Mouse (Mus musculus): ENCODE measurements around the gene Ccdc86.

The Ccdc86 gene

DNA sequence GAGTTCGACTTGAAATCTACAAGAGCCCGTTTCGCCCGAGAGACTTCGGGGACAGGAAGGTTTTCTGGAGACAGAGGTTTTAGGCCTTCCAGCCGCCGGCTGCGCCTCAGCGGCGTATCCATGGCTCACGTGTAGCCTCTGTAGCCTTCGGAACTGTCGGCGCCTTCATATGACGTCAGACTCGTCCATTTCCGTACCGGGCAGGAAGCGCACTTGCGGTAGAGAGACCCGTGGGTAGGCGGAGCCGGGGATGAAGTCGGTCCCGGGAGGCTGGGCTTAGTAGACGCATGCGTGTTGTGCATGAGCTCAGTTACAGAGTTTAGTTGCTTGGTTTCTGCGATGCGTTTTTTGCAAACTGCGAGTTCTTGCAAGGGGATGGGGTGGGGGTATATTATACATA is at the start of gene Ccdc86:
Gene Ccdc86, minus strand, starts transcription at position 155 of the 400 bp plus-strand sequence.
- in situ Hi-C loops (cut with MboI; ENCODE audit: low pct_unique_long_range_greater_than_20kb in 1 of 2, low sequenced_read_pairs in 2 of 2, unreplicated experiment in 1 of 2): no loop called here

GRCm38 (mm10) chr19:10993150-10993549 is 44.1 kb upstream of the Ccdc86 start, which contains the start of gene Ms4a15:
Gene Ms4a15, minus strand, starts transcription at chr19:10993250.
- in situ Hi-C loops (cut with MboI; ENCODE audit: low pct_unique_long_range_greater_than_20kb in 1 of 2, low sequenced_read_pairs in 2 of 2, unreplicated experiment in 1 of 2): no loop called here

DNA sequence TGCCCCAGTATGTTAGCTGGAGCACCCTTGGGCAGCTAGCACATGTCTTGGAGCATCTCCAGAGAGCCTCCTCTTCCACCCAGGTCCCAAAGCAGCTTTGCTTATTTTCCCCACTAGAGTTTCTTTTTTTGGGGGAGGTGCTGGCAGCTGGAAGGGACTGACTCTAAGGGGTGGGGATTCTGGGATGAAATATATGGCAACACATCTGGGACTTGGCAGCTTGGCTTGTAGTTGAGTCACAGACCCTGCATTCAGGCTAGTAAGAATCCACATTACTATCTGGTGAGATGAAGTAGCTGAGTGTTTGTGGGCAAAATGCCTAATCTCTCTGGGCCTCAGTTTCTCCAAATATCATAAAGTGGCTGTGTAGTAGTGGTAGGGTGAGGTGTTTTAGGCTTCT is 42.8 kb upstream of the Ccdc86 start:
- in situ Hi-C loops (cut with MboI; ENCODE audit: low pct_unique_long_range_greater_than_20kb in 1 of 2, low sequenced_read_pairs in 2 of 2, unreplicated experiment in 1 of 2): no loop called here

DNA sequence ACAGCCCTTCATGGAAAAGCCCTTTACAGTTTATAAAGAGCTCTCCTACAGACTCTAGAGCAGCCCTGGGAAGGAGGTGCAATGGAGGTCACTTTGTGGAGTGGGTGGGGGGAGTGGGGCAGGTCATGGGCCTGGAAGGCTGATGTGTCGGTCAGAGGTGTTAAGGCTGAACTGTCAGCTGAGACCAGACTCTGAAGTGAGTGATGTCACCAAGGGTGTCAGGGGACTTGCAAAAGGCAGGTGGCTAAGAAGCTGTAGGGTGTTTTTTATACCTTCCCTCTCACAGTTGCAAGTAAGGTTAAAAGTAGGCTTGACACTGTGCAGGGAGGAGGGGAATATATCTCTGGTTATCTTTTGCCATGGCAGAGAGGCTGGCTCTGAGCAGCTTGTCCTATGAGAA is 41.7 kb upstream of the Ccdc86 start:
- in situ Hi-C loops (cut with MboI; ENCODE audit: low pct_unique_long_range_greater_than_20kb in 1 of 2, low sequenced_read_pairs in 2 of 2, unreplicated experiment in 1 of 2): no loop called here

GRCm38 (mm10) chr19:10988563-10988962 is 39.5 kb upstream of the Ccdc86 start:
- in situ Hi-C loops (cut with MboI; ENCODE audit: low pct_unique_long_range_greater_than_20kb in 1 of 2, low sequenced_read_pairs in 2 of 2, unreplicated experiment in 1 of 2): no loop called here

DNA sequence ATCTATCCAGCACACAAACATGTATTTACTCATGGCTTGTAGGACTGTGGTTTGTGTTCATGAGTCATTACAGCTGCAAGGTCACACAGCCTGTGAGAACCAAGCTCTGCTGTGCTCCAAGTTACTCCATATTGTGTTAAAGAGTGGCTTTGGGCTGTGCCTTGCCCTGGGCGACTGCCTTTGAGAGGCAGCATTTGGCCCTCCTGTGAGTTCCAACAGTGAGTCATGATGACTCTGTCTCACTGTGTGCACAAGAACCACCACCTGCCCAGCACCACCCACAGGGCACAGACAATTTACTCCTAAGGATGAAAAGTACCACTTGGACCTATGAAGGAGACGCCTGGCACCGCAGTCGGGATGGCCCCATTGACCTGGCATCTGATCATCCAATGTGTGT is 36.8 kb upstream of the Ccdc86 start:
- in situ Hi-C loops (cut with MboI; ENCODE audit: low pct_unique_long_range_greater_than_20kb in 1 of 2, low sequenced_read_pairs in 2 of 2, unreplicated experiment in 1 of 2): no loop called here

- in situ Hi-C loops (cut with MboI; ENCODE audit: low pct_unique_long_range_greater_than_20kb in 1 of 2, low sequenced_read_pairs in 2 of 2, unreplicated experiment in 1 of 2): no loop called here
Measured at GRCm38 (mm10) chr19:10984551-10984950, 35.5 kb upstream of the Ccdc86 start.

GRCm38 (mm10) chr19:10983146-10983545 is 34.1 kb upstream of the Ccdc86 start:
- in situ Hi-C loops (cut with MboI; ENCODE audit: low pct_unique_long_range_greater_than_20kb in 1 of 2, low sequenced_read_pairs in 2 of 2, unreplicated experiment in 1 of 2): no loop called here

DNA sequence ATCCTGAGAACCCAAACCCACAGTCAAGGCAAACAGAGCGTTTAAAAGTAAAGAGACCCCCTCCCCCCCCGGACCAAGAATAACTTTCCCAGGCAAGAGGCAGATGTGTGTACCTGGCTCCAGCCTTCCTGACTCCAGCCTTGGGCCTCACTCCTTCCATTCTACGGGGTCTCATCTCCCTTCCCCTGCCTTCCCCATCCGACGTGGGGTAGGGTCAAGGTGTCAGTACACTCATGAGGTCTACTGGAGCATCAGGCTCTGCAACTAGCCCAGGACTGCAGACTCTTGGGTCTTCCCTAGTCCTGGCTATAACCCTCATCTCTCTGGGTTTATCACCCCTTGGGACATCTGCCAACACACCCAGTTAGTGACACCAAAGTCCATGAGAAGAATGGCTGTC is 31.1 kb upstream of the Ccdc86 start:
- in situ Hi-C loops (cut with MboI; ENCODE audit: low pct_unique_long_range_greater_than_20kb in 1 of 2, low sequenced_read_pairs in 2 of 2, unreplicated experiment in 1 of 2): no loop called here

- in situ Hi-C loops (cut with MboI; ENCODE audit: low pct_unique_long_range_greater_than_20kb in 1 of 2, low sequenced_read_pairs in 2 of 2, unreplicated experiment in 1 of 2): loop anchor here in 1 of 2 experiments (5.0 kb wide), 1 partner anchor 42 kb away; the partner anchor contains the start of gene Ptgdr2
Measured at GRCm38 (mm10) chr19:10979184-10980168, 30.4 kb upstream of the Ccdc86 start.

- in situ Hi-C loops (cut with MboI; ENCODE audit: low pct_unique_long_range_greater_than_20kb in 1 of 2, low sequenced_read_pairs in 2 of 2, unreplicated experiment in 1 of 2): loop anchor here in 1 of 2 experiments (5.0 kb wide), 1 partner anchor 39 kb away; the partner anchor contains the start of gene Ptgdr2
Measured at GRCm38 (mm10) chr19:10976318-10976717, 27.3 kb upstream of the Ccdc86 start.

DNA sequence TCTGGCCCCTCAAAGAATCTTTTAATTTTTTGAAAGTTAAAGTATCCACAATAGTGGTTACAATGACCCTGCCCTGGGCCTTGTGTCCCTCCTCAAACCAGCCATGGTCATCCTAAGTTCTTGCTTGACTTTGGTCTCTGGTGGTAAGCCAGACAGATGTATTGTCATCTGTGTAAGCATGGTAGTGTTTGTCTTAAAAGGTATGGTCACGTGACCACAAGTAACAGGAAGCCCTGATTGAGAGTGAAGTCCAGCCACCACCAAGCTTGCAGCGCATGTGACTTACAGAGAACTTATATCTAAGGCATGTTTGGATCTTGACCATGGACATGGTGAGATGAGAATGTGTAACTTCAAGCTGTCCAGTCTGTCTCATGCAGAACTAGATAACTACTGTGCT is 26.1 kb upstream of the Ccdc86 start:
- in situ Hi-C loops (cut with MboI; ENCODE audit: low pct_unique_long_range_greater_than_20kb in 1 of 2, low sequenced_read_pairs in 2 of 2, unreplicated experiment in 1 of 2): loop anchor here in 1 of 2 experiments (5.0 kb wide), 1 partner anchor 38 kb away; the partner anchor contains the start of gene Ptgdr2

GRCm38 (mm10) chr19:10974238-10974865 is 25.3 kb upstream of the Ccdc86 start, which contains the start of gene Ms4a10:
Gene Ms4a10, minus strand, starts transcription at chr19:10974670.
- in situ Hi-C loops (cut with MboI; ENCODE audit: low pct_unique_long_range_greater_than_20kb in 1 of 2, low sequenced_read_pairs in 2 of 2, unreplicated experiment in 1 of 2): no loop called here

DNA sequence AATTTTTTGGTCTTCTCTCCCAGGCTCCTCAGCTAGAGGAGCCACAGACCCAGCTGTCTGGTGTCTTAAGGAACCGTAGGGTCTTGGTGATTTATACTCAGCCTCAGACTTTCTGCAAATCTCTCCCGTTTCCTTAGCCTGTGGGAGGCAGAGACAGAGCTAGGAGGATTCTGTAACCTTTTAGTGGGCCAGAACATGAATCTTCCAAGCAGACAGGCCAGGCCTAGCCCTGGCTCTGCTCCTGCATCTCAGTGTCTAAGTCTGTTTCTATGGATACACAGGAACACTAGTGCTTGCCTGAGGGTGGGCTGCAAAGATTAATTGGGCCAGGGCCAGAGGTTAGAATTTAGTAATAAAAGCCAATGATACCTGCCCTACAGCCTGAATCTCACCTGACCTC is 24.1 kb upstream of the Ccdc86 start:
- in situ Hi-C loops (cut with MboI; ENCODE audit: low pct_unique_long_range_greater_than_20kb in 1 of 2, low sequenced_read_pairs in 2 of 2, unreplicated experiment in 1 of 2): no loop called here

DNA sequence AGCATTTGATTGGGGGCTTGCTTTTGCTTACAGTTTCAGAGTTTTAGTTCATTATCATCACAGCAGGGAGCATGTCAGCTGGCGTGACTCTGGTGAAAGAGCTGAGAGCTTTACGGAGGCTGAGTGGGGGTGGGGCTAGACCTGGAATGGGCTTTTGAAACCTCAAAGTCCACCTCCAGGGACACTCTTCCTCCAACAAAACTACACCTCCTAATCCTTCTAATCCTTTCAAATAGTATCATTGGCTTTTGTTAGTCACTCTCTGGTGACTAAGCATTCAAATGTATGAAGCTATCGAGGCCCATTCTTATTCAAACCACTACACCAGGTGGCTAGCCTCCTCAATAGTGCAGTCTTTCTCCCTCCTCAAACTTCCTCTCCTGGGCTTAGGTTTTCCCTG is 23.6 kb upstream of the Ccdc86 start:
- in situ Hi-C loops (cut with MboI; ENCODE audit: low pct_unique_long_range_greater_than_20kb in 1 of 2, low sequenced_read_pairs in 2 of 2, unreplicated experiment in 1 of 2): no loop called here

GRCm38 (mm10) chr19:10970457-10970856 is 21.4 kb upstream of the Ccdc86 start:
- in situ Hi-C loops (cut with MboI; ENCODE audit: low pct_unique_long_range_greater_than_20kb in 1 of 2, low sequenced_read_pairs in 2 of 2, unreplicated experiment in 1 of 2): no loop called here

- in situ Hi-C loops (cut with MboI; ENCODE audit: low pct_unique_long_range_greater_than_20kb in 1 of 2, low sequenced_read_pairs in 2 of 2, unreplicated experiment in 1 of 2): no loop called here
Measured at GRCm38 (mm10) chr19:10968578-10968977, 19.5 kb upstream of the Ccdc86 start.

DNA sequence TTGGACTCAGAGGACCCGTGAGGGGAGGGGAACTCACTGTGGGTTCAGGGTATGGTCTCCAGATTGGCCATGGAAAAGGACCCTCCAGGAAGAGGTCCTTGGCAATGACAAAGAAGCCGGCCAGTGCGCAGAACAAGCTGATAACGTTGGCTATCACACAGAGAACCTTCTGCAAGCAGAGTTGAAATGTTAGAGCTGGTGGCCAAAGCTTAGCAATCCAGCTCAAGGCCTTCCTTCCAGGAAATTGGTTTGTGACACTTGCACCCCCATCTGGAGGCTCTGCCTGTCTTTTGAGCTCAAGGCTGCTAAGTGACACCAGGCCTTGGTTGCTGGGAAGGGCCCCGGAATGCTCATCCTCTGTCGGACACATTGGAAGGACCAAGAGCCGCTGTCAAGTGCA is 16.7 kb upstream of the Ccdc86 start:
- in situ Hi-C loops (cut with MboI; ENCODE audit: low pct_unique_long_range_greater_than_20kb in 1 of 2, low sequenced_read_pairs in 2 of 2, unreplicated experiment in 1 of 2): no loop called here

- in situ Hi-C loops (cut with MboI; ENCODE audit: low pct_unique_long_range_greater_than_20kb in 1 of 2, low sequenced_read_pairs in 2 of 2, unreplicated experiment in 1 of 2): loop anchor here in 1 of 2 experiments (10.0 kb wide), 1 partner anchor 245 kb away; no protein-coding TSS in a partner anchor
Measured at GRCm38 (mm10) chr19:10959978-10960346, 10.9 kb upstream of the Ccdc86 start.

All from mouse embryonic stem cell (cell line).